Mouse (Mus musculus) E14TG2a.4 (cell line): ENCODE results near the gene Gbgt1.

Experiments used
- CTCF ChIP-seq: conservative IDR thresholded peaks from 2 replicates; pipeline ENCODE4 v1.5.1; 2014; ENCODE audit warnings: low read length
- POU5F1 ChIP-seq: IDR thresholded peaks from 2 replicates; pipeline ENCODE4 v1.6.1; 2014; ENCODE audit warnings: low read length, borderline replicate concordance

DNA sequence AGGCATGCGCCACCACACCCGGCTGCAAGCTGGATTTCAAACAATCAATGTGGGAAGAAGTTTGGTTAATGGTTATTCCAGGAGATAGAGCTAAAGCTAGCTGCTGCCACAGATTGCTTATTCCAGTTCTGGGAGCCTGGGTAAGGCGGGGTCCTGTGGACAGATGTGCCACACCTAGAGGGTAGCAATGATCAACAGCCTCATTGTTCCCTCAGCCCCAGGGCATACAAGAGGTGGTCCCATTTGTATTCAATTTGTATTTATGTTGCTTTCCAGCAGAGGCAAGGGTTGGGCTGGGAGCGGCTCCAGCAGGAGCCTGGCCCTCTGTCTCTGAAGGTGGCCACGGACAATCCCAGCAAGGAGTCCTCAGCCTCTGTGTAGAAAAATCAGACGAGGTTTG lies 9.6 kb downstream of the Gbgt1 start:
- no peak for TF ChIP-seq CTCF
- no peak for TF ChIP-seq POU5F1
